Mouse (Mus musculus) neural tube, embryonic 13.5 days (tissue): ENCODE results near the gene Il2ra. TPM values are rescaled to one million over a fixed set of nuclear protein-coding genes. Genes with fewer than 3 reads are reported as not detected.
A peak's percentile ranks its signal among the peaks of the same experiment; 100 is the strongest.
"Not testable (repeated sequence)": the region's sequence is repeated elsewhere in the genome, so short reads cannot be mapped to it uniquely, and the experiment has no call there.

Source experiments
- ATAC-seq: fragments of 200-750 bp; cut with Nextera tagmentation; 2 replicates; pipeline ENCODE4 v1.8.0; 2017; ENCODE audit warnings: low read depth, mild to moderate bottlenecking, moderate TSS enrichment, moderate library complexity
- H3K27ac ChIP-seq: fragments of 300-500 bp; sonication (generic); replicated peaks from 2 replicates; pipeline ENCODE4 v1.5.1; 2015; ENCODE audit warnings: moderate library complexity, mild to moderate bottlenecking, inconsistent platforms
- H3K27me3 ChIP-seq: fragments of 300-500 bp; sonication (generic); 2 replicates; pipeline ENCODE4 v1.6.1; 2015; ENCODE audit warnings: mild to moderate bottlenecking, inconsistent platforms
- H3K36me3 ChIP-seq: fragments of 300-500 bp; sonication (generic); 2 replicates; pipeline ENCODE4 v1.6.1; 2015; ENCODE audit warnings: mild to moderate bottlenecking, inconsistent platforms
- H3K4me1 ChIP-seq: fragments of 300-500 bp; sonication (generic); replicated peaks from 2 replicates; pipeline ENCODE4 v1.6.1; 2015; ENCODE audit warnings: inconsistent platforms
- H3K4me2 ChIP-seq: fragments of 300-500 bp; sonication (generic); 2 replicates; pipeline ENCODE4 v1.6.1; 2015; ENCODE audit warnings: inconsistent platforms, mild to moderate bottlenecking, moderate library complexity
- H3K4me3 ChIP-seq: fragments of 300-500 bp; sonication (generic); 2 replicates; pipeline ENCODE4 v1.5.1; 2015; ENCODE audit warnings: mild to moderate bottlenecking, inconsistent platforms
- H3K9ac ChIP-seq: fragments of 300-500 bp; sonication (generic); 2 replicates; pipeline ENCODE4 v1.6.1; 2015; ENCODE audit warnings: moderate library complexity, mild to moderate bottlenecking, inconsistent platforms
- H3K9me3 ChIP-seq: fragments of 300-500 bp; sonication (generic); 2 replicates; pipeline ENCODE4 v1.6.1; 2016; ENCODE audit warnings: inconsistent platforms
- WGBS: fragments of 180-500 bp; shearing (Covaris S2); methylation state at CpG from one replicate; pipeline ENCODE4 v1.1.7; 2015; 5-methylcytosine and 5-hydroxymethylcytosine counted together
- polyA plus RNA-seq: library from polyadenylated mRNA; unstranded; fragments of >200 nt; fragmentation: Nextera tagmentation; extraction: Ambion mirVana; gene quantifications from 2 replicates; pipeline ENCODE4 v1.2.1, GENCODE M21; 2015

Il2ra gene
- 0.10 TPM in 1 of 2 replicates, not detected in the other for polyA plus RNA-seq

DNA sequence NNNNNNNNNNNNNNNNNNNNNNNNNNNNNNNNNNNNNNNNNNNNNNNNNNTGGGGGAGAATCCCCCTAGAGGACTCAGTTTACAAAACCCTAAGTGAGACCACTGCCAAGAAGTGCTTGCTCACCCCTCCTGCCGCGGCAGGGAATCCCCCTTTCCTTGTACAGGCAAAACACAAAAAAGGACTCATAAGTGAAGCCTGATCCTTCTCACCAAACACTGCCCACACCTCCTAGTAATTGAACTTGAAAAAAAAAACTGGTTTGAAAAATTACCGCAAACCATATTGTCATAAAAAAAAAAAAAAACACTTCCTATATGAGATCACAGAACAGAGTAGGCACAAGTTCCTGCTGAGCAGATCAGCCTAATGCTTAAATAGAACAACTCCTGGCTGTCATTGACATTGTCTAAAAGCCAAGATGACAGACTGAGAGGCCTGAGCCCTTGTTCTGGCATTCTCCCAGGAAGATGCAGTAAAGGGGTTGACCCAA lies at the start of gene Il2ra:
Il2ra (plus strand) TSS at position 357 of the 491 bp plus-strand sequence.
- Histone ChIP-seq H3K4me3 (no peak within 1 kb of the TSS), H3K27me3 (no peaks in the 10 kb centered on the region), H3K36me3 (no peaks in the 10 kb centered on the region), H3K27ac (no peak within 1 kb of the TSS), H3K9me3 (no peaks in the 10 kb centered on the region), H3K4me1 (no peaks in the 10 kb centered on the region), H3K4me2 (no peak within 1 kb of the TSS), H3K9ac (no peak within 1 kb of the TSS)
- no peak for ATAC-seq
- WGBS: 90% methylated on average over 3 of the region's 3 CpGs

DNA sequence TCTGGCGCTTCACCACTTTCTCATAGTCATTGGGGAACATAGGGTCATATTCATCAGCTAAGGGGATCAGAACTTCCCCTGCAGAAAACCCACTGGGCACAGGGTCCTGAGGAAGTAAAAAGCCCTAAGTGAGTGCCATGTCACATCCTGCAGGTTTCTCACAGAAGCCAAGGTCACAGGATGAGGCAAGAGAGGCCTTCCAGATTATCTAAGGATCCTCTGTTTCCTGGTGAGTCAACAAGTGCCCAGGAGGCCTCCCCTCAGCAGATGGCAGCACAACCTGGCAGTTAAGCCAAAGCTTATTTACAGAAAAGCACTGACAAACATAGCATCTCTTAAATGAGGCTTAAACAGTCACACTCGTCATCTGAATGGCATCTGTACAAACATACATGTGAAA lies 45.9 kb upstream of the Il2ra start:
- ATAC-seq: no peak
- Histone ChIP-seq H3K4me2 (no peak overlapping the region), H3K9ac (no peak overlapping the region), H3K27me3 (no peaks in the 10 kb centered on the region), H3K9me3 (no peaks in the 10 kb centered on the region), H3K36me3 (peaks cover 83% of the 10 kb centered on the region), H3K4me1 (peaks cover 8% of the 10 kb centered on the region), H3K27ac (no peak overlapping the region), H3K4me3 (no peak overlapping the region)
- WGBS: 89% methylated on average over 2 of the region's 2 CpGs

DNA sequence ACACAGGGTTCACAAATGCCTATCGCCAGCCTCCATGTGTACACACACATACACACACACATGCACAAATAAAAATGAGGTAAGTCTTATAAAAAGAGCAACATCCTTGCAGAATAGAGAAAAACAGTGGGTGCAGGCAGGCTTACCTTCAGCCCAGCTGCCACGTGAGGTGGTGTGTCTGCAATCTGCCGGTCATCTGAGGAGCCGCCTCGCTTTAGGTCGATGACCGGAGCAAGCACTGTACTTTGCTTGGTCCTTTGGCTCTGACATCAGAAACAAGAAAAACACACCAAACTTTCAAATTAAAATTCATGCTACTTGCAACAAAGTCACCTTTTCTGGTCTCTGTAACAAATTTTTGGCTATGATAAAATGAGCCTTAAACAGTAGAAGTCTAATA lies 44.7 kb upstream of the Il2ra start:
- 93% methylated on average over 7 of the region's 7 CpGs for WGBS

DNA sequence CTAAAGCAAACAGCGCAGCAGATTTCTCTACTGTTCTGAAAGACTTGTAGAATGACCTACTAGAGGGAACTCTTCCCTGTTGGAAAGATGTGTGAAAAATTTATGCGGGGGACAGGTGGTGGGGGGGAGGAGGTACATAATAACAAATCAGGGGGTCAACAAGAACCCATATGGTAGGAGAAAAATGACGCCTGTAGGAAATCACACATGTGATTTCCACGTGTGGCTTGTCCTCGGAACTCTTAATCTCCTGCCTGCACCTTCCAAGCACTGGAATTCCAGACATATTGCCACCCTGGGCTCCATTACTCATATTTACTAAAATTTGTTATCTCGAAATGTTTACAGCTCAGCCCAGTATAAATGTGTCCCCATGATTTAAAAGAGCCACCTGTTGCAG lies 40.8 kb upstream of the Il2ra start:
- no peaks in the 10 kb centered on the region for H3K27me3 ChIP-seq
- peak overlapping the region; percentile 95 for H3K4me3 ChIP-seq
- peak overlapping the region; percentile 73 for H3K4me2 ChIP-seq
- no peak for ATAC-seq
- H3K4me1 ChIP-seq: peaks cover 15% of the 10 kb centered on the region
- H3K27ac ChIP-seq: no peak overlapping the region
- peak overlapping the region; percentile 98 for H3K9ac ChIP-seq
- peaks cover 39% of the 10 kb centered on the region for H3K36me3 ChIP-seq
- no peaks in the 10 kb centered on the region for H3K9me3 ChIP-seq
- WGBS: 85% methylated on average over 6 of the region's 6 CpGs

More for the DNA sequence above, 44.7 kb upstream of the Il2ra start:
- ATAC-seq: no peak
- Histone ChIP-seq H3K27ac (no peak overlapping the region), H3K9ac (no peak overlapping the region), H3K36me3 (peaks cover 70% of the 10 kb centered on the region), H3K4me3 (no peak overlapping the region), H3K9me3 (no peaks in the 10 kb centered on the region), H3K27me3 (no peaks in the 10 kb centered on the region), H3K4me2 (no peak overlapping the region), H3K4me1 (peaks cover 15% of the 10 kb centered on the region)

GRCm38 (mm10) chr2:11602506-11603489 lies 39.8 kb upstream of the Il2ra start:
- Histone ChIP-seq H3K4me3 (peak overlapping the region; percentile 95), H3K36me3 (peaks cover 29% of the 10 kb centered on the region), H3K4me2 (peak overlapping the region; percentile 73), H3K27ac (peak overlapping the region; percentile 81), H3K4me1 (peaks cover 15% of the 10 kb centered on the region), H3K27me3 (no peaks in the 10 kb centered on the region), H3K9ac (peak overlapping the region; percentile 98), H3K9me3 (no peaks in the 10 kb centered on the region)
- WGBS: under 1% methylated on average over 78 of the region's 78 CpGs
- peak; percentile 100 for ATAC-seq

DNA sequence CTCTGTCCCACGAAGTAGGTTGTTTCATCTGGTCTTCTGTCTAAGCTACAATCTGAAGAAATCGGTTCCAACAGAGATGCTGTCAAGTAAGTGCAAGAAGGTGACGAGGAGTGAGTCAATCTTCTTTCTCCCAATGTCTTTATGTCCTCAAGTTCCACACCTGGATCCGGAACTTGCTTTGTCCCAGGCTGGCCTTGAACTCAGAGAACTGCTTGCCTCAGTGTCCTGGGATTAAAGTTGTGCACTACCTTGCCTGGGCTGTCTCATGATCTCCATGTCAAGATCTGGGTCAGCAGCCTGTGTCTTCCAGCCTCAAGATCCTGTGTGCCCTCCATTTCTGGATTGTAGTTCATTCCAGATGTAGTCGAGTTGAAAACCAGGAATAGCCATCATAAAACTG lies 38.6 kb upstream of the Il2ra start, which contains the start of gene Rbm17:
Rbm17 (minus strand) TSS at position 101 of the 400 bp plus-strand sequence.
- H3K36me3 ChIP-seq: peaks cover 16% of the 10 kb centered on the region
- H3K9me3 ChIP-seq: no peaks in the 10 kb centered on the region
- peak within 1 kb of the TSS; percentile 73 for H3K4me2 ChIP-seq
- peak within 1 kb of the TSS; percentile 95 for H3K4me3 ChIP-seq
- 86% methylated on average over 5 of the region's 5 CpGs for WGBS
- H3K27ac ChIP-seq: peak within 1 kb of the TSS; percentile 81
- no peak for ATAC-seq
- peaks cover 15% of the 10 kb centered on the region for H3K4me1 ChIP-seq
- H3K9ac ChIP-seq: peak within 1 kb of the TSS; percentile 98
- no peaks in the 10 kb centered on the region for H3K27me3 ChIP-seq

GRCm38 (mm10) chr2:11604911-11605310 lies 37.7 kb upstream of the Il2ra start:
- H3K4me1 ChIP-seq: peaks cover 15% of the 10 kb centered on the region
- H3K27ac ChIP-seq: no peak overlapping the region
- H3K36me3 ChIP-seq: peaks cover 9% of the 10 kb centered on the region
- H3K9ac ChIP-seq: no peak overlapping the region
- H3K4me3 ChIP-seq: no peak overlapping the region
- H3K27me3 ChIP-seq: no peaks in the 10 kb centered on the region
- no peaks in the 10 kb centered on the region for H3K9me3 ChIP-seq
- no peak overlapping the region for H3K4me2 ChIP-seq
- ATAC-seq: no peak

GRCm38 (mm10) chr2:11606718-11607117 lies 35.9 kb upstream of the Il2ra start:
- WGBS: 84% methylated on average over 4 of the region's 4 CpGs
- not testable (repeated sequence) for H3K36me3 ChIP-seq, H3K9me3 ChIP-seq, H3K4me2 ChIP-seq, ATAC-seq, H3K4me3 ChIP-seq, H3K27ac ChIP-seq, H3K27me3 ChIP-seq, H3K9ac ChIP-seq, H3K4me1 ChIP-seq

DNA sequence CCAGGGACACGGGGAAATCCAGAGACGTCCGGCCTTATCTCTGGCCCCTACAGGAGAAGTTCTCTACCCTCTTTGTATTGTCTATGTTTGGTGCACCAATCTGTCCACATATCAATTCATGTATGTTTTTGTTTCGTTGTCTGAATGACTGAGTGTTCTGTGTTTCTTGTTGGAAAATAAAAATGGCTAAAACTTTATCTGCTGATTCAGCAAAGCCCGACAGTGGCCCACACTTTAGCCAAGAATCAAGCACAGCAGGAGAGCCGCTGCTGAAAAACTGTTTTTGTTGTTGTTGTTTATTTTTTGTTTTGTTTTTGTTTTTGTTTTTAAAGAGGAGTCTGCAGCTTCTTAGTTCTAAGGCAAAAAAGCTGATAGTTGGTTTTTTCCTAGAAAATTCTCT lies 29.7 kb upstream of the Il2ra start:
- not testable (repeated sequence) for ATAC-seq, H3K36me3 ChIP-seq, H3K9ac ChIP-seq, H3K27me3 ChIP-seq, H3K4me2 ChIP-seq, H3K27ac ChIP-seq, H3K4me3 ChIP-seq, H3K4me1 ChIP-seq, H3K9me3 ChIP-seq
- 88% methylated on average over 6 of the region's 6 CpGs for WGBS

DNA sequence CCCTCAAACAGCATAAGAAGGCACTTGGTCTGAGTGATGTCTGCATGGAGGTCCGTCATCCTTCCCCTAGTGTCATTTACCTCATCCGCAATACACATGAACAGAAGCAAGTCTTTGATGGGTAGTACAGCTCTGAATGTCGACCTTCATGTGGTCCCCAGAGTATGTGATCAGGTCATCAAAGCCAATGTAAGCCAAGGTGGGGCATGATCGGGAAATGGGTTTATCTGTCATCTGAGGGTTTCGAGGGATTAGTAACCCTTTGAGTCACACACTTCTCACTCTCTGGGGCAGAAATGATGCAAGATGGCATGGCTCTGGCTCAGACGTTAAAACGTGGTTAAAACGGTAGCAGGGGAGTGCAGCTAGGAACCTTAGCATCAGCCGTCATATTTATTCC lies 25.8 kb upstream of the Il2ra start:
- WGBS: 92% methylated on average over 9 of the region's 9 CpGs
- Histone ChIP-seq H3K9me3 (no peaks in the 10 kb centered on the region; the same call in 1 of the 2 replicates), H3K4me3 (no peak overlapping the region), H3K4me2 (no peak overlapping the region), H3K27me3 (no peaks in the 10 kb centered on the region), H3K27ac (no peak overlapping the region), H3K9ac (no peak overlapping the region), H3K36me3 (no peaks in the 10 kb centered on the region), H3K4me1 (no peaks in the 10 kb centered on the region)
- no peak for ATAC-seq

DNA sequence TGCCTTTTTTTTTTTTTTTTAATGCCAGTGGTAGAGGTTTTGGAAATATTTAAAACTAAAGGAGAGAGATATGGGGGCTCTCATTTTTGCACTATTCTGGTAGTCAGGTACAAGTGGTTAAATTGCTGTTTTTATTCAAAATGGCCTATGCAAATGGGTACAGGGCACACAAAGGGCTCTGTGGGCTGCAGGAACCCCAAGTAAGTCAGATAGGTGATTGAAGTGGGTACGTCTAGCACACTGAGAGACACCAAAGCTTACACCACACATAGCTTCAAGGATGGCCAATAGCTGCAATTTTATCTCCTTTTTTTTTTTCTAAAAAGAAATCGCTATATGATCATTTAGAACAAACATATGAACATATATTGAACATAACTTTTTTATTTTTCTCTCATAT lies 23.0 kb upstream of the Il2ra start:
- 91% methylated on average over 2 of the region's 2 CpGs for WGBS
- ATAC-seq: no peak

DNA sequence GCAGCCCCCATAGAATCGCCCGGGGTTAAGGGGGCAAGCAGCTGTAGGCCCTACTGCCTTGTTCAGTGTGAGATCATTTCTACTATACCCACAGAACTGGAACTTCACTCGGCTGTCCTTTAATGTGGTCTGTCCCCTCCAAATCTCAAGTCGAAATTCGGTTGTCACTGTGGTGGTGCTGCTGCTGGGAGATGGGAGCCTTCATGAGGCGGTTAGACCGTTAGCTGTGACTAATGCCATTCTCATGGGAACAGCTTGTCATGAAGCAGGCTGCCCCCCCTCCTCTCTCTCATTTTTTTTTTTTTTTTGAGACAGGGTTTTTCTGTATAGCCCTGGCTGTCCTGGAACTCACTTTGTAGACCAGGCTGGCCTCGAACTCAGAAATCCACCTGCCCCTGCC lies 19.4 kb upstream of the Il2ra start:
- H3K4me3 ChIP-seq: no peak overlapping the region
- no peaks in the 10 kb centered on the region for H3K9me3 ChIP-seq
- no peak for ATAC-seq
- H3K4me2 ChIP-seq: no peak overlapping the region
- no peaks in the 10 kb centered on the region for H3K36me3 ChIP-seq
- H3K9ac ChIP-seq: no peak overlapping the region
- no peaks in the 10 kb centered on the region for H3K4me1 ChIP-seq
- no peaks in the 10 kb centered on the region for H3K27me3 ChIP-seq
- no peak overlapping the region for H3K27ac ChIP-seq
- 90% methylated on average over 8 of the region's 8 CpGs for WGBS

More for the DNA sequence above, 23.0 kb upstream of the Il2ra start:
- H3K9ac ChIP-seq: no peak overlapping the region
- H3K9me3 ChIP-seq: no peaks in the 10 kb centered on the region; the same call in 1 of the 2 replicates
- H3K4me2 ChIP-seq: no peak overlapping the region
- no peaks in the 10 kb centered on the region for H3K4me1 ChIP-seq
- H3K36me3 ChIP-seq: no peaks in the 10 kb centered on the region
- H3K27me3 ChIP-seq: no peaks in the 10 kb centered on the region
- H3K27ac ChIP-seq: no peak overlapping the region
- H3K4me3 ChIP-seq: no peak overlapping the region
